Mouse (Mus musculus) gastrocnemius, postnatal 10 days (tissue): ENCODE results near the gene Opa1. TPM values are rescaled to one million over a fixed set of nuclear protein-coding genes. Genes with fewer than 3 reads are reported as not detected.

Experiments
- DNase-seq: peaks from one replicate; pipeline ENCODE4 v3.0.0; 2021; ENCODE audit warnings: mixed read lengths
- total RNA-seq, 2 experiments: library from RNA; stranded (reverse); gene quantifications; 2 replicates each; pipeline ENCODE4 v1.2.3; 2021

Gene Opa1
- total RNA-seq, 2 experiments from 2014 or later: 63.8 to 70.3 TPM

- no peak for DNase-seq
These were observed 77.2 kb downstream of the Opa1 start for GRCm38 (mm10) chr16:29656187-29656825.

- DNase-seq: no peak
These were observed 77.8 kb downstream of the Opa1 start for GRCm38 (mm10) chr16:29656901-29657300.

GRCm38 (mm10) chr16:29657650-29658548 lies 78.8 kb downstream of the Opa1 start:
- DNase-seq: no peak

GRCm38 (mm10) chr16:29659101-29659810 lies 80.1 kb downstream of the Opa1 start:
- no peak for DNase-seq

- DNase-seq: no peak
These were observed 84.1 kb downstream of the Opa1 start for GRCm38 (mm10) chr16:29663042-29663758.

- DNase-seq: no peak
These were observed 85.3 kb downstream of the Opa1 start for GRCm38 (mm10) chr16:29664392-29664791.

- DNase-seq: no peak
These were observed 88.0 kb downstream of the Opa1 start for GRCm38 (mm10) chr16:29666991-29667701.

GRCm38 (mm10) chr16:29667702-29668061 lies 88.5 kb downstream of the Opa1 start:
- no peak for DNase-seq

GRCm38 (mm10) chr16:29668451-29668850 lies 89.3 kb downstream of the Opa1 start:
- DNase-seq: no peak

GRCm38 (mm10) chr16:29670806-29671205 lies 91.7 kb downstream of the Opa1 start:
- DNase-seq: no peak

GRCm38 (mm10) chr16:29673230-29673629 lies 94.1 kb downstream of the Opa1 start:
- no peak for DNase-seq

GRCm38 (mm10) chr16:29679607-29680006 lies 100.5 kb downstream of the Opa1 start:
- no peak for DNase-seq

GRCm38 (mm10) chr16:29680548-29681175 lies 101.5 kb downstream of the Opa1 start:
- DNase-seq: no peak

GRCm38 (mm10) chr16:29682555-29683431 lies 103.7 kb downstream of the Opa1 start:
- no peak for DNase-seq

GRCm38 (mm10) chr16:29683563-29683962 lies 104.4 kb downstream of the Opa1 start:
- no peak for DNase-seq

- DNase-seq: no peak
These were observed 105.0 kb downstream of the Opa1 start for GRCm38 (mm10) chr16:29684111-29684510.

- no peak for DNase-seq
These were observed 105.5 kb downstream of the Opa1 start for GRCm38 (mm10) chr16:29684641-29685040.

GRCm38 (mm10) chr16:29686141-29686540 lies 107.0 kb downstream of the Opa1 start:
- no peak for DNase-seq

- no peak for DNase-seq
These were observed 109.1 kb downstream of the Opa1 start for GRCm38 (mm10) chr16:29687987-29688885.
